Mouse (Mus musculus) right cerebral cortex, postnatal 14 days (tissue): Measurements from ENCODE around the gene Nelfcd.

Experiments
- DNase-seq: peaks from one replicate; pipeline ENCODE4 v3.0.0; 2022

The Nelfcd gene

GRCm38 (mm10) chr2:174438181-174438580 is 22.6 kb downstream of the Nelfcd start:
- DNase-seq = no peak

DNA sequence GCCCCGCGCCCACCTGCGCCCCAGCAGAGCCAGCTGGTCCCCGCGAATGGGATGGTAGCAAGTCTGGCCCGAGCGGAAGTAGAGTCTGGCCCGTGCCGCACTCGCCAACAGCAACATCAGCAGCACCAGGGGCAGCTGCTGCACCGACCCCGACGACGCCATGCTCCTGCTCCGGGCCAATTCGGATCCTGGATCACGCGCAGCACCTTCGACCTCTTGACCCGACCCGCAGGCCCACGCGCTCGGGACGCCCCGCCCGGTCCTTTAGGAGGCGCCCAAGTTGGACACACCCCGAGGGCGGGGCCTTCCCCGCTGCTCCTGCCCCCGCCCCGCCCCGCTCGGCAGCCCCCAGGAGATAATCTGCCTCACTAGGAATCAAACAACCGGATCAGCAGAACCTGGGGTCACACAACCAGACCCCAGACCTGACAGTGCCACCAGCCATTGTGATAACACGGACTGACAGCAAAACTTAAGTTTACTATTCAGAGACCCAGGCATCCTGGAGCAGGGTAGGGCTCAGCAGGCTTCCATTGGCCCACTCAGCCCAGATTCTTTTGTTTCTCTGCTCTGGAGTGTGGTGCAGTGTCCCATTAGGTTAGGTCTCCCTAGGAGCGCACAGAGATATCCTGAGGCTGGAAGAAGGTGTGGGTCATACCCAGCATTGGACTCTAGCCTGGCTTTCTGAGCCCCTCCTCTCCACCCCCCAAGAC is 23.3 kb downstream of the Nelfcd start, which contains the start of gene Ctsz:
Gene Ctsz, minus strand, starts transcription at position 303 of the 713 bp plus-strand sequence.
- peak; percentile 39 for DNase-seq

DNA sequence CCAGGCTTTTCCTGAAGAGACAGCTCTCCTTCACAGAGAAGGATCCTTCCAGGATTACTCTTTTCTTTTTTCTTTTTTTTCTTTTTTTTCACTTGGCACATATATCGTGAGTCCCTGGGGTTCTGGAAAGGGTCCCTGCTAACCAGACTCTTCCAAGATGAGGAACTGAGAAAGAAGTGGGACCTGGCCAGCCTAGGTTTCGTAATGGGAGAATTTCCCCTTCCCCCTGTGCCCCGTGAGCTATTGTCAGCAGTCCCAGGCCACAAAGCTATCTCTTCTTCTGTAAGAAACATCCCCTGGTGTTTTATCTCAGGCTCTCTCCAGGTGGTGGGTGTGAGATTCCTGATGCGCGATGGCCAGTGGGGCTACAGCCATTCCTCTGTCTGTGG is 23.8 kb downstream of the Nelfcd start:
- DNase-seq = no peak

DNA sequence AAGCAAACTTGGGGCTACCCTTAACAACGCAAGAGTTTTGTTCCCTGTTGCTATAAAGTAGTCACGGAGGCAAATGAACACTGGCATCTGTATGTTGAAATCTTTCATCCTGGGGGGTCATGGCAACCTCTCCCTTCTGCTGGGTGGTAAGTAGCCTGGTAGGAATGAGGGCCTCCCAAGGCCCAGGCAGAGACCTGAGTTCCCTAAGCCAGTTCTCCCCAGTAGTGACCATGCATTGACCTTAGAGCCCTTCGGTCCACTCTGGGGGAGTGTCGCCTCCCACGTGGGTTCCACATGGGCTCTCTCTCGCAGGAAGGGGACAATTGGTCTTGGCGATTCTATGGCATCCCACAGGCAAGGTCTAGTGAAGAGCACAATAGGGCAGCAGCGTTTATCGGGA is 24.4 kb downstream of the Nelfcd start:
- no peak for DNase-seq

DNA sequence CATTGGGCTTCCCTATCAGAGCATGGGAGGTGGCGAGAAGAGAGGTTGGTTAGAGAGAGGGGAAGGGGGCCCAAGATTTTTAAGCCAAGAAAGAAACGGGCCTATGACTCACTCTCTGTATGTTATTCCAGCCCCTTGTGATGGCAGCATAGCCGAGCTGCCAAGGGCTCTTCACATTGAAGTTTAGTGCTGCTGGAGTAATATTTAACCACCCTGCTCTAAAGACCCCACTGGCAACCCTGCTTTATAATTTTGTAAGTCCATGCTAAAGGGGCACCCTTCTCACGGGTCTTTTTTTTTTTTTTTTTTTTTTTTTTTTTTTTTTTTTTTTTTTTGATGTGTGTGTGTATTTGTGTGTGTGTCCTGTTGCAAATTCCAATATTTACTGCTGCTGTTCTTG is 26.3 kb downstream of the Nelfcd start:
- DNase-seq = no peak

GRCm38 (mm10) chr2:174442460-174442859 is 26.9 kb downstream of the Nelfcd start:
- no peak for DNase-seq

DNA sequence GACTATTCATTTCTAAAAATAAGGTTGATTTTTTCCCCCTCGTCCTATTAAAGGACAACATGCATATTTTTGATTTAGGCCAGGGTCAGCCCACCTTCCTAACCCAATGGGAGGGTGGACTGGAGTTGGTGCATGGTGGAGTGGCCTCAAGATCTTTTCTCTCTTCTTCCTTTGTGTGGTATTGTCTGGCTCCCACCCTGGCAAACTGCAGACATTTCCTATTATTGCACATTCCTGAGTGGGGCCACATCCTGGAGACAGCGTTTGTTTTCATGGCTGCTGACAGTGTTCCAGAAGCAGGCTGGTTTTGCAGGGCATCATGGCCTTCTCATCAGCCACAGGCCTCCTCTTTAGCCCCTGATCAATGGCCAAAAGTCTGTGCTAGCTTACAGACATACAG is 27.4 kb downstream of the Nelfcd start:
- DNase-seq = no peak

DNA sequence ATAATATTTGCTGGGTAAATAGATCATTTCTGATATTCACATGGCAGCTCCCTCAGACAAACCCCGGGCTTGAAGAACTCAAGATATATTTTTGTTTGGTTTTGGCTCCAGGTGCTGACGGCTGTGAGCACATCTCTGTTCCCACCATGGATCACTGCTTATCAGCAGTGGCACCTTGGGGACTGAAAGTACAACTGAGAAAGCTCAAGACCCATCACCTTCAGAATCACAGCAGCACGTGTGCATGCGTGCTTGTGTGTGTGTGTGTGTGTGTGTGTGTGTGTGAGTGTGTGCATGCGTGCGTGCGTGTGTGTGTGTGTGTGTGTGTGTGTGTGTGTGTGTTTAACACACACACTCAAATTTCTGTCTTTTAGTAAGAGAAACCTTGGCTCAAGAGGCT is 28.8 kb downstream of the Nelfcd start:
- no peak for DNase-seq

DNA sequence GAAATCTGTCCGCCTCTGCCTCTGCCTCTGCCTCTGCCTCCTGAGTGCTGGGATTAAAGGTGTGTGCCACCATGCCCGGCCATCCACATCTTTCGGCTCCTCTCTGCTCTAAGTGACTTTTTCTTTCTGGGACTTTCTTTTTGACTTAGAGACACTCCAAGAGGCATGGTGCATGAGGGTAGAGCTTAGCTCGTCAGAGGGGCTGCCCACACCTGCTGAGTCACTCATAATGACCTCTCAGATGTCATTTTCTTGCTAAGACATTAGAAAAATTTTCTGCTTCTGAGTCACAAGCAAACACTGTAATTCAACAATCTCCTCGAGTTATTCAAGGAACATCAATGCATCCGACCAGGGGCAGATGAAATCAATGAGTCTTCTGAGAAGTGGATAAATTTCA is 29.4 kb downstream of the Nelfcd start:
- no peak for DNase-seq

DNA sequence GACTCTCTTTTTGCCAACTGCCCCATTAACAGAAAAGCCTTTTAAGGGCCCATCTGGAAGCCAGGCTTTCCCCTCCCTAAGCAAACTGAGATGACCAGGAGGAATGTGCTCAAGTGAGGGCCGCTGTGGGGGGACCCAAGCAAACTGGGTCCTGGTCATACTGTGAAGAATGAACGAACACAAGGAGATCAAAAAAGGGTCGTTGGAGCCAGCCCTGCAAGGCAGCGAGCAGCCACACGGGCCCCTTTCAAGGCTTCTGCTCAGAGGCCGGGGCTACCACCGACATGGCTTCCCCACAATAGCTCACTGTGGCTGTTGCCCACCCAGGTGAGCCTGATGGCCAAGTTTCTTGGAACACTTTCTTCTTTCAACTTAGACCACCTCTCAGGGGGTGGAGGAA is 30.9 kb downstream of the Nelfcd start:
- DNase-seq = no peak

DNA sequence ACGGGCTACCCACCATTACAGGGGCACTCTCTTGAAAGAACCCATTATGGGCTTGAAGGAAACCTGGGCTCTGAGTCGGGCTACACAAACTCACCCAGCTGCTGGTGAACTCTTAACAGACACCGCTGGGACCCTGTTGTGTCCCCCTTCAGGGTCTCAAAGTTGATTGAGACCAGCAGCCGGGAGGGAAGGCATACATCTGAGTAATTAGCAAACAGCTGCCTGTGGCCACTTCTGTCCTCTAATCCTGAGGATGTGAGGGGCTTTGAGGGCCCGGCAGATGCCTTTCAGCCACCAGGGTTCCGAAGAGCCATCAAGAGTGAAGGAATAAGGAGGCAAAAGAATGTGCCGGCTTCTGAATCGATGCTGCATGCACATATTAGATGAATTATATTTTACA is 31.3 kb downstream of the Nelfcd start:
- DNase-seq = no peak

GRCm38 (mm10) chr2:174448405-174448804 is 32.8 kb downstream of the Nelfcd start:
- DNase-seq = no peak

DNA sequence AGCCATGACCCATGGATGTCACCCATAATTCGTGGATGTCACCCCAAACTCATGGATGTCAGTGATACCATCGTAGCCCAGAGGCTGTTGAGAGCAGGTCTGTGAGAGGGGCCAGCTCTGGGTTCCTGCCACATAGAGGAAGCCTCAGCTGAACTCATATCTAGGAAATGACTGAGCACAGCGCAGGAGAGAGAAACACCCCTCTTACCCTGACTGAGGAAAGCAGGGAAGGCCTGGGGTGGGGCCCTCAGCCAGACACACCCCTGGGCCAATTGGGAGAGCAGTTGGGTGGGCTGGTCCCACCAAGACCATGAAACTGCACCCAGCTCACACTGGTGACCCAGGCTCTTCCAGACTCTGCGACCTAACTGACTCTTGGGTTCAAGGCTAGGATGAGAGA is 34.7 kb downstream of the Nelfcd start, which contains the start of gene Tubb1:
Gene Tubb1, plus strand, starts transcription at position 343 of the 400 bp plus-strand sequence.
- DNase-seq = no peak

DNA sequence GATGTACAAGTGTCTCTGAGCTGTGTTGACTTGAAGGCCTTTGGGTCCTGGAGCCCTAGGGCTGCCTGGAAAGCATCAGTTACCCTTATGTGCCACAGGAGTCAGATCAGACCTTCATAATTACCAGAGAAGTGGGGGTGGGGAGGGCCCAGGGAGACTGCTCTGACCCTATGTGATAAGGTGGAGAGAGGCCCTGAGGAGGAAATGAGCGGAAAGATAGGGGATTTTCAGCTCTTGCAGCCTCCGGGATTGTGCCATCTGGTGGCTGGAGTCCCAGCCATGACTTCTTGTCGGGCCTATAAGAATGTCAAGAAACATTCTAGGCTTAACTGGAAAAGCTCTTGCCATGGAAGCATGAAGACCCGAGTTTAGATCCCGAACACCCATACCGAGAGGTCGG is 38.1 kb downstream of the Nelfcd start:
- DNase-seq = no peak

- no peak for DNase-seq
These were observed 43.8 kb downstream of the Nelfcd start for GRCm38 (mm10) chr2:174459365-174459764.

DNA sequence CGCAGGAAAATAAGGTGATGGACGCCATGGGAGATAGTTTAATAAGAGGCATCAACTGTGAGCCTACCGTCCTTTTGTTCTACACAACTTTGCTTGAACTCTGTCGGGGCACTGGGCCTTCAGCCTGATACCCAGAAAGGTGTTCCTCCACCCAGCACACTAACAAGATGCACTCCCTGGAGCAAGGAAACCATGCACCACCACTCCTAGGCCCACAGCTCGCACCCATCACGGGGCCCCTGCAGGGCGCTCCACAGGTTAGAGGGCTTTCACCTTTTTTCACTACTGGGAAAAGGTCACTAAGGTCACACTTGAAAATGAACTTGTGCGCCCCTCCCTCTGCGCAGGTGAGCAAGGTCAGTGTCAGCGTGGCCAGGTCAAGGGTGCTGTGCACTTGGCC is 47.8 kb downstream of the Nelfcd start:
- DNase-seq = no peak

GRCm38 (mm10) chr2:174463789-174464523 is 48.4 kb downstream of the Nelfcd start, which contains the start of gene Atp5e:
Gene Atp5e, minus strand, starts transcription at chr2:174464105.
- DNase-seq = peak; percentile 96

GRCm38 (mm10) chr2:174470333-174470732 is 54.7 kb downstream of the Nelfcd start:
- DNase-seq = no peak

DNA sequence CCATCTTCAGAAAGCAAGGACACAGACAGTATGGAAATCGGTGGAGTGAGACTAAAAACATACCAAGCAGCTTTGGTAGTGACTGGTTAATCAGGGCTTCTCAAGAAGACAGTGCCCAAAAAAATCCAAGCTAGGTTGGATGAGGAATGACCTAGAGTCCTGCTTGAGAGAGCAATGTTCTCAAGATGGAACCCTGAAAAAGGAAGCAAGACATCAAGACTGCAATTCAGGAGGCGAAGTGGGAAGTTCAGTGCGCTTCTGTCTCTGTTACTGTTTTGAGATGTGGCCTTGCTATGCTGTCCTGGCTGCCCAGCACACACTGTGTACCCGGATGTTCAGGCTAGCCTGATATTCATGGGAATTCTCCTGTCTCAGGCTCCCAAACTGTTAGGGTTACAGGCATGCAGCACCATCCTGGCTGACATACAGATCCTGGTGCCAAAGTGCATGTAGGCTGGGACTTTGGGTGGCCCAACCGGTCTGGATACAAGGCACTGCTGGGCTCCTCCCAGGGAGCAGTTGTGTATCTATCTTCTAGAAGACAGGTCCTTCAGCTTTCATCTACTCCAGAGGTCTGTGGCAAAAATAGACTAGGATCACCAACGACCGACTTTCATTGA is 55.3 kb downstream of the Nelfcd start:
- DNase-seq = no peak

DNA sequence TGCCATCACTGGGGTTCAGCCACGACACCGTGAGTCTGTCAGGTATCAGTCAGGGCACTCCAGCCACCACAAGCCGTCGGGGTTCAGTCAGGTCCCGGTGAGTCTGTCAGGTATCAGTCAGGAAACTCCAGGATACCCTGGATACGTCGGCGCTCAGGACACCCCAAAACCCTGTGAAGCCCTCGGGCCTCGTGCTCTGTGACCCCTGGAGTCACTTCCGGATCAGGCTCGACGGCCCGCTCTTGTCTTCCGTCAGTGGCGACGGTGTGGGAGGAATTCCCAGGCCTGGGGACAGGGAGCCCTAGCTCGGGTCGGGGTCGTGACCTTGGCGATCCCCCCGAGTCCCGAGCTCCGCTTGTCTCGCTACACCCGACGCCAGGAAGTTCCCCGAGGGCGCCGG is 56.8 kb downstream of the Nelfcd start:
- no peak for DNase-seq

- DNase-seq = peak; percentile 100
These were observed 57.4 kb downstream of the Nelfcd start, which contains the start of gene Prelid3b for GRCm38 (mm10) chr2:174472818-174473549. Gene Prelid3b, minus strand, starts transcription at chr2:174473081.

GRCm38 (mm10) chr2:174473550-174473927 is 57.9 kb downstream of the Nelfcd start:
- no peak for DNase-seq
